Mouse (Mus musculus): ENCODE data around the gene Cd93. TPM values are rescaled to one million over a fixed set of nuclear protein-coding genes. Genes with fewer than 3 reads are reported as not detected.

Cd93 gene
- polyA plus RNA-seq, 1 experiment from 2014 or later: 10.3 TPM

GRCm38 (mm10) chr2:148395131-148396051 lies 48.0 kb downstream of the Cd93 start, which contains the start of gene Sstr4:
Gene Sstr4, plus strand, starts transcription at chr2:148395344.
- H3K27me3 ChIP-seq (replicated peaks): peaks cover 13% of the 10 kb centered on the region
- 3% methylated on average over 83 of the region's 83 CpGs for WGBS
- peak within 1 kb of the TSS; percentile 97 for H3K4me2 ChIP-seq (replicated peaks)
- peak within 1 kb of the TSS; percentile 52 for H3K9ac ChIP-seq
- no peaks in the 10 kb centered on the region for H3K36me3 ChIP-seq
- ATAC-seq: peak; percentile 65
- peaks cover 33% of the 10 kb centered on the region for H3K4me1 ChIP-seq (replicated peaks)
- peak within 1 kb of the TSS; percentile 54 for H3K4me3 ChIP-seq (replicated peaks)
- H3K9me3 ChIP-seq: no peaks in the 10 kb centered on the region
- H3K27ac ChIP-seq: no peak within 1 kb of the TSS

- no peaks in the 10 kb centered on the region for H3K9me3 ChIP-seq
These were observed 49.5 kb downstream of the Cd93 start for GRCm38 (mm10) chr2:148393846-148394245.

GRCm38 (mm10) chr2:148393149-148393548 lies 50.2 kb downstream of the Cd93 start:
- Histone ChIP-seq H3K36me3 (no peaks in the 10 kb centered on the region), H3K9me3 (no peaks in the 10 kb centered on the region), H3K4me2 (replicated peaks) (no peak overlapping the region), H3K9ac (no peak overlapping the region), H3K4me3 (replicated peaks) (no peak overlapping the region), H3K4me1 (replicated peaks) (peaks cover 26% of the 10 kb centered on the region), H3K27me3 (replicated peaks) (peaks cover 13% of the 10 kb centered on the region), H3K27ac (no peak overlapping the region)
- no peak for ATAC-seq
- WGBS: 62% methylated on average over 1 of the region's 1 CpGs

More at GRCm38 (mm10) chr2:148393846-148394245, 49.5 kb downstream of the Cd93 start:
- H3K9ac ChIP-seq: no peak overlapping the region
- H3K27ac ChIP-seq: no peak overlapping the region
- H3K4me3 ChIP-seq (replicated peaks): no peak overlapping the region
- no peaks in the 10 kb centered on the region for H3K36me3 ChIP-seq
- ATAC-seq: no peak
- peaks cover 29% of the 10 kb centered on the region for H3K4me1 ChIP-seq (replicated peaks)
- peaks cover 13% of the 10 kb centered on the region for H3K27me3 ChIP-seq (replicated peaks)
- H3K4me2 ChIP-seq (replicated peaks): no peak overlapping the region

- no peaks in the 10 kb centered on the region for H3K9me3 ChIP-seq
- no peak overlapping the region for H3K9ac ChIP-seq
- H3K27ac ChIP-seq: no peak overlapping the region
- H3K4me1 ChIP-seq (replicated peaks): no peaks in the 10 kb centered on the region
- H3K4me2 ChIP-seq (replicated peaks): no peak overlapping the region
- peak; percentile 65 for ATAC-seq
- H3K4me3 ChIP-seq (replicated peaks): no peak overlapping the region
- no peaks in the 10 kb centered on the region for H3K36me3 ChIP-seq
- H3K27me3 ChIP-seq (replicated peaks): no peaks in the 10 kb centered on the region
- WGBS: 63% methylated on average over 6 of the region's 6 CpGs
These were observed 55.4 kb downstream of the Cd93 start for GRCm38 (mm10) chr2:148387652-148388581.

- Histone ChIP-seq H3K4me1 (replicated peaks) (no peaks in the 10 kb centered on the region), H3K36me3 (no peaks in the 10 kb centered on the region), H3K9me3 (no peaks in the 10 kb centered on the region), H3K4me2 (replicated peaks) (no peak overlapping the region), H3K4me3 (replicated peaks) (no peak overlapping the region), H3K27me3 (replicated peaks) (no peaks in the 10 kb centered on the region), H3K27ac (no peak overlapping the region), H3K9ac (no peak overlapping the region)
- ATAC-seq: 0 out of 2 replicates have a peak, but pooled peaks have one; percentile 6
- 82% methylated on average over 2 of the region's 2 CpGs for WGBS
These were observed 56.4 kb downstream of the Cd93 start for GRCm38 (mm10) chr2:148386927-148387326.

Other genes with a start within 250 kb of the Cd93 start
- gene Sstr4, start 48.2 kb downstream of the Cd93 start, polyA plus RNA-seq (2015; fragmentation: Nextera tagmentation; extraction: Ambion mirVana): 2.2 and 2.4 TPM in 2 replicates
- gene Thbd, start 35.4 kb downstream of the Cd93 start, polyA plus RNA-seq (2015; fragmentation: Nextera tagmentation; extraction: Ambion mirVana): 46.1 and 47.0 TPM in 2 replicates
- 73.1 and 73.7 TPM in 2 replicates for gene Nxt1, start 229.0 kb upstream of the Cd93 start, polyA plus RNA-seq (2015; fragmentation: Nextera tagmentation; extraction: Ambion mirVana)
- gene Gzf1, start 237.5 kb upstream of the Cd93 start, polyA plus RNA-seq (2015; fragmentation: Nextera tagmentation; extraction: Ambion mirVana): 15.1 and 16.1 TPM in 2 replicates